Mouse (Mus musculus) CH12.LX (cell line): Measurements from ENCODE around the gene Parp3. TPM values are rescaled to one million over a fixed set of nuclear protein-coding genes. Genes with fewer than 3 reads are reported as not detected.

ENCODE experiments used
- DNase-seq: peaks from one replicate; pipeline ENCODE4 v3.0.0-alpha.2; 2013; ENCODE audit errors: extremely low read depth
- H3K27ac ChIP-seq: 2 replicates; pipeline ENCODE4 v1.5.1; 2012; ENCODE audit warnings: low read depth, mild to moderate bottlenecking, control low read depth, moderate library complexity; ENCODE audit not compliant: insufficient read depth
- H3K27me3 ChIP-seq: replicated peaks from 2 replicates; pipeline ENCODE3; 2012; ENCODE audit warnings: inconsistent platforms
- H3K36me3 ChIP-seq, 2 experiments: replicated peaks in 1 of 2; 2 replicates each; pipeline versions ENCODE3 to v1.6.1; 2012; ENCODE audit warnings: inconsistent platforms in 1 of 2, low read length in 1 of 2, mild to moderate bottlenecking in 1 of 2, mixed read lengths in 1 of 2, moderate library complexity in 1 of 2; ENCODE audit not compliant: control insufficient read depth in 1 of 2, insufficient read depth in 1 of 2
- H3K4me1 ChIP-seq, 2 experiments: 2 replicates each; pipeline ENCODE4 v1.6.1; 2012; ENCODE audit warnings: inconsistent platforms in 1 of 2, moderate library complexity in 1 of 2; ENCODE audit not compliant: insufficient read depth in 2 of 2, control insufficient read depth in 1 of 2
- H3K4me2 ChIP-seq: 2 replicates; pipeline ENCODE4 v1.6.1; 2012; ENCODE audit warnings: low read depth, mild to moderate bottlenecking, control low read depth; ENCODE audit not compliant: poor library complexity, insufficient read depth, severe bottlenecking
- H3K4me3 ChIP-seq, 3 experiments: fragments of 150-350 bp in 1 of 3; sonication (generic) in 1 of 3; replicated peaks in 1 of 3; 2 replicates each; pipeline versions ENCODE3 to v1.5.1; 2011 to 2012; ENCODE audit warnings: low read depth in 2 of 3, low read length in 2 of 3, mild to moderate bottlenecking in 2 of 3, moderate library complexity in 2 of 3, control low read depth in 1 of 3, improper control_type of control experiment in 1 of 3, inconsistent platforms in 1 of 3, mixed read lengths in 1 of 3; ENCODE audit not compliant: poor library complexity in 1 of 3
- H3K79me2 ChIP-seq: replicated peaks from 2 replicates; pipeline ENCODE4 v1.6.1; 2012; ENCODE audit warnings: mild to moderate bottlenecking, moderate library complexity; ENCODE audit not compliant: control insufficient read depth, poor library complexity, insufficient read depth, severe bottlenecking; ENCODE audit errors: extremely low read depth
- H3K9ac ChIP-seq: 2 replicates; pipeline ENCODE4 v1.6.1; 2012; ENCODE audit warnings: low read depth, mild to moderate bottlenecking, control low read depth, moderate library complexity; ENCODE audit not compliant: insufficient read depth
- H3K9me3 ChIP-seq: replicated peaks from 2 replicates; pipeline ENCODE3; 2012; ENCODE audit warnings: low read length, inconsistent platforms, mixed read lengths
- CHD1 ChIP-seq: IDR thresholded peaks from 2 replicates; pipeline ENCODE4 v1.6.1; 2012; ENCODE audit warnings: low read depth, low read length, improper control_type of control experiment, inconsistent platforms
- CHD2 ChIP-seq: IDR thresholded peaks from 2 replicates; pipeline ENCODE4 v1.6.1; 2011; ENCODE audit warnings: low read length, improper control_type of control experiment
- EP300 ChIP-seq: IDR thresholded peaks from 2 replicates; pipeline ENCODE4 v1.6.1; 2011; ENCODE audit warnings: low read length, improper control_type of control experiment
- ETS1 ChIP-seq: conservative IDR thresholded peaks from 2 replicates; pipeline ENCODE4 v1.6.1; 2012; ENCODE audit warnings: low read depth, mild to moderate bottlenecking, inconsistent platforms, low read length, improper control_type of control experiment, moderate library complexity
- JUN ChIP-seq: IDR thresholded peaks from 2 replicates; pipeline ENCODE4 v1.6.1; 2011; ENCODE audit warnings: low read depth, mild to moderate bottlenecking, low read length, improper control_type of control experiment, moderate library complexity; ENCODE audit not compliant: insufficient read depth
- KAT2A ChIP-seq: IDR thresholded peaks from 2 replicates; pipeline ENCODE4 v1.6.1; 2012; ENCODE audit warnings: low read length, improper control_type of control experiment, inconsistent platforms; ENCODE audit not compliant: insufficient replicate concordance
- MAZ ChIP-seq: IDR thresholded peaks from 2 replicates; pipeline ENCODE4 v1.6.1; 2012; ENCODE audit warnings: low read depth, mild to moderate bottlenecking, inconsistent platforms, low read length, improper control_type of control experiment, moderate library complexity
- MXI1 ChIP-seq: IDR thresholded peaks from 2 replicates; pipeline ENCODE4 v1.6.1; 2011; ENCODE audit warnings: mild to moderate bottlenecking, low read depth, low read length, improper control_type of control experiment
- NELFE ChIP-seq: IDR thresholded peaks from 2 replicates; pipeline ENCODE4 v1.6.1; 2011; ENCODE audit warnings: low read depth, low read length, improper control_type of control experiment
- PAX5 ChIP-seq: IDR thresholded peaks from 2 replicates; pipeline ENCODE4 v1.6.1; 2012; ENCODE audit warnings: low read length, inconsistent platforms, mixed read lengths
- POLR2A ChIP-seq: IDR thresholded peaks from 2 replicates; pipeline ENCODE4 v1.6.1; 2011; ENCODE audit warnings: low read depth, mild to moderate bottlenecking, improper control_type of control experiment, low read length
- POLR2AphosphoS2 ChIP-seq: IDR thresholded peaks from 2 replicates; pipeline ENCODE4 v1.6.1; 2011; ENCODE audit warnings: low read depth, low read length, improper control_type of control experiment
- RAD21 ChIP-seq: IDR thresholded peaks from 2 replicates; pipeline ENCODE4 v1.6.1; 2011; ENCODE audit warnings: low read depth, mild to moderate bottlenecking, low read length, improper control_type of control experiment, moderate library complexity
- RCOR1 ChIP-seq: conservative IDR thresholded peaks from 2 replicates; pipeline ENCODE4 v1.6.1; 2012; ENCODE audit warnings: low read depth, mild to moderate bottlenecking, inconsistent platforms, low read length, improper control_type of control experiment
- UBTF ChIP-seq: IDR thresholded peaks from 2 replicates; pipeline ENCODE4 v1.6.1; 2012; ENCODE audit warnings: low read depth, mild to moderate bottlenecking, inconsistent platforms, low read length, improper control_type of control experiment, moderate library complexity
- USF2 ChIP-seq: conservative IDR thresholded peaks from 2 replicates; pipeline ENCODE4 v1.6.1; 2011; ENCODE audit warnings: low read depth, low read length, improper control_type of control experiment
- ZC3H11A ChIP-seq: IDR thresholded peaks from 2 replicates; pipeline ENCODE4 v1.6.1; 2012; ENCODE audit warnings: low read depth, mild to moderate bottlenecking, inconsistent platforms, low read length, improper control_type of control experiment
- ZMIZ1 ChIP-seq: IDR thresholded peaks from 2 replicates; pipeline ENCODE4 v1.6.1; 2012; ENCODE audit warnings: low read depth, mild to moderate bottlenecking, inconsistent platforms, low read length, improper control_type of control experiment
- dilution Hi-C: fragments of 300-500 bp; cut with MboI; formaldehyde crosslinking; loops from 2 replicates; pipeline ENCODE4 v1.14.3; 2020; ENCODE audit warnings: low sequenced_read_pairs; ENCODE audit not compliant: extremely low pct_unique_long_range_greater_than_20kb, extremely low pct_ligation_motif_present
- in situ Hi-C: fragments of 300-500 bp; cut with MboI; formaldehyde crosslinking; loops from 3 replicates; pipeline ENCODE4 v1.14.3; 2019; ENCODE audit warnings: low sequenced_read_pairs, low pct_ligation_motif_present, low pct_unique_long_range_greater_than_20kb, mixed read lengths
- polyA plus RNA-seq: library from polyadenylated mRNA; unstranded; fragments of >175 nt; gene quantifications from 2 replicates; pipeline ENCODE4 v1.2.1, GENCODE M21; 2012; ENCODE audit warnings: low read depth; ENCODE audit not compliant: insufficient read length
- total RNA-seq, 2 experiments: library from RNA; depleted of rRNA; stranded (reverse); fragments of 300-350 nt in 1 of 2; fragments of >200 nt in 1 of 2; gene quantifications; 2 replicates each; pipeline ENCODE4 v1.2.3; 2012 to 2014

Parp3 gene
- total and polyA plus RNA-seq, 3 experiments: 10.3 to 24.6 (median 12.9) TPM

DNA sequence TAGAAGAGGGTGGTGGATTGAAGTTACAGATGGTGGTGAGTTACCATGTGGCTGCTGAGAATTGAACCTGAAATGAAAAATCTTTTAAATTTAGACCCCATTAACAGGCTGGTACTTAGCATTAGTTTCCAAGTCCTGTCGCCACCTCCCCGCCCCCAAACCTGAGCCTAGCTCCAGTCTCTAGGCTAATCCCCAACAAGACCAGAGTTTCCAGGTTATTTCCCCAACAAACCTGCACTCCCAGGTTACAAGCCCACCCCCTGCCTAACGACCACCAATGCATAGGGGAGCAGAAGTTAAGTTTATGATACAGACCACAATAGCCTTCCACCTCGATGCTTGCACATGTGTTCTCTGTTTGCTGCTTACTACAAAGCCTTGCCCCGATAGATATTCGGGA lies 36.8 kb upstream of the Parp3 start:
- Histone ChIP-seq H3K4me2 (no peak overlapping the region), H3K27me3 (no peaks in the 10 kb centered on the region), H3K79me2 (no peaks in the 10 kb centered on the region), H3K9ac (no peak overlapping the region), H3K4me1 (peaks cover 0 to 7% of the 10 kb centered on the region in 2 experiments; a peak in 2 of 4 replicates), H3K36me3 (no peaks in the 10 kb centered on the region), H3K9me3 (peaks cover 2% of the 10 kb centered on the region), H3K27ac (no peak overlapping the region), H3K4me3 (no peak overlapping the region)
- DNase-seq: no peak
- TF ChIP-seq JUN (no peak), MXI1 (no peak)
- in situ Hi-C loops (no loop called here), dilution Hi-C loops (no loop called here)

DNA sequence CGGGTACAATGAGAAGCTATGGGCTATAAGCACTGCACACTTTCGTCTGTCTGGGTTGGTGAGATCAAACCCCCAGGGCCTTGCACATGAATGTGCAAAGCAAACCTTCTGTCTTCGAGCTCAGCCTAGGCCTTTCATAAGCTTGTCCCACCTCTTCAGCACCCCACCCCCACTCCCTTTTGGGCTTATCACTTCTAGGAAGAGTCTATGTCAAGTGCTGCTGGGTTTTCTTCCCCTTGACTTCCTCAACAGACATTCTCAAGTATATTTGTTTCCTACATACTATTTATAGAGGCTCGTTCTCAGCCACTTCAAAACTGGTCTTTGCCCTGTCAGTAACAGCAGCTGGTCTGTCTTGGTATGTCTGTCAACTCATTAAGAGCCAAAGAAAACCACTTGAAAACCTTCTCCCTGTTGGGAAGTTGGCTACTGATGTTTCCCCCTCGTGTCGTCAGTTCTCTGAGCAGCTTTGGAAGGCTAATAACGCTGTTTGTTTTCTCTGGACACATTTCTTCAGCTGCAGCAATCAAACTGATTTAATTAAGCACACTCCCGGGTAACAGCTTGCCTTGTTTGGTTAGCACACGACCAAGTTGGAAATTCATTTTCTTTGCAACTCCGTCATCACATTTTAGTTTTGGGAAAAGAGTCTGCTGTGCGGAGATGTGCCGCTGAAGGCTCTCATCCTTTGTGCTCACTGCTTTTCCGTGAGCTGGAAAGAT lies 36.1 kb upstream of the Parp3 start:
- in situ Hi-C loops (no loop called here), dilution Hi-C loops (no loop called here)
- H3K4me2 ChIP-seq: no peak overlapping the region
- peak; percentile 12 for DNase-seq
- no peaks in the 10 kb centered on the region for H3K36me3 ChIP-seq
- H3K9ac ChIP-seq: no peak overlapping the region
- H3K27me3 ChIP-seq: peaks cover 4% of the 10 kb centered on the region
- peaks cover 2% of the 10 kb centered on the region for H3K9me3 ChIP-seq
- H3K4me3 ChIP-seq: no peak overlapping the region
- TF ChIP-seq KAT2A (no peak), RAD21 (no peak), NELFE (no peak), CHD1 (no peak), RCOR1 (no peak)
- TF ChIP-seq, all 38 proteins: peak for 0
- Histone ChIP-seq H3K4me1 (peaks cover 0 to 7% of the 10 kb centered on the region in 2 experiments; a peak in 2 of 4 replicates), H3K79me2 (no peaks in the 10 kb centered on the region), H3K27ac (no peak overlapping the region)

DNA sequence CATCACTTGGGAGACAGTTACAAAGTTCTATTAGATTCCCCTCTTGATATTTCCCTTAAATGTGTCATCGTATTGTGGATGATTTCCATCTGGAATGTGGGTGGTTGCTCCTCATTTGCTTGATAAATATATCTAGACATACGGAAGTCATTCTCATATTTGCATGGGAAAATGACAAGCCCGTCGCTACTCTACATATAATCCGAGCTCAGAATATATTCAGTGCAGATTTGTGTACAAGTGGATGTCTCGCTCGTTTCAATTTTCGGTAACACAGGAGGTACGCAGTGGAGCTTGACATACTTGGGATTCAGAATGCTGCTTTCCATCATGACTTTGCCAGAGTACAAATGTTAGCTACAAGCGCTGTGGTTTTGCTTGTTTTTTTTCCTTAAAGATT lies 32.6 kb upstream of the Parp3 start:
- H3K79me2 ChIP-seq: no peaks in the 10 kb centered on the region
- no peak overlapping the region for H3K4me3 ChIP-seq
- H3K4me1 ChIP-seq: peaks cover 0 to 7% of the 10 kb centered on the region in 2 experiments; a peak in 2 of 4 replicates
- peaks cover 4% of the 10 kb centered on the region for H3K27me3 ChIP-seq
- no peaks in the 10 kb centered on the region for H3K36me3 ChIP-seq
- peaks cover 2% of the 10 kb centered on the region for H3K9me3 ChIP-seq
- H3K9ac ChIP-seq: no peak overlapping the region
- in situ Hi-C loops (no loop called here), dilution Hi-C loops (no loop called here)
- no peak for DNase-seq
- H3K4me2 ChIP-seq: no peak overlapping the region
- no peak overlapping the region for H3K27ac ChIP-seq
- no peak for TF ChIP-seq POLR2AphosphoS2
- no peak for TF ChIP-seq ZMIZ1
- no peak for TF ChIP-seq CHD2
- TF ChIP-seq ZC3H11A: no peak
- TF ChIP-seq UBTF: no peak
- TF ChIP-seq USF2: no peak
- TF ChIP-seq MAZ: no peak
- TF ChIP-seq ETS1: no peak
- TF ChIP-seq POLR2A: no peak
- no peak for TF ChIP-seq EP300
- no peak for TF ChIP-seq PAX5
